Mouse (Mus musculus): ENCODE measurements around the gene Sox10.

Sox10 gene

GRCm38 (mm10) chr15:79155572-79155971 lies 9.5 kb downstream of the Sox10 start:
- DNase-seq (ENCODE audit: low read depth, low spot score) = no peak

- no peak for DNase-seq (ENCODE audit: low read depth, low spot score)
These were observed 12.3 kb downstream of the Sox10 start for GRCm38 (mm10) chr15:79152709-79153108.

- DNase-seq (ENCODE audit: low read depth, low spot score) = peak; percentile 63
These were observed 13.2 kb downstream of the Sox10 start for GRCm38 (mm10) chr15:79151881-79152280.

- peak; percentile 90 for DNase-seq (ENCODE audit: low read depth, low spot score)
These were observed 16.5 kb downstream of the Sox10 start for GRCm38 (mm10) chr15:79148533-79148932.

GRCm38 (mm10) chr15:79145522-79145921 lies 19.5 kb downstream of the Sox10 start:
- no peak for DNase-seq (ENCODE audit: low read depth, low spot score)

GRCm38 (mm10) chr15:79144021-79144420 lies 21.0 kb downstream of the Sox10 start:
- DNase-seq (ENCODE audit: low read depth, low spot score) = no peak

- no peak for DNase-seq (ENCODE audit: low read depth, low spot score)
These were observed 21.7 kb downstream of the Sox10 start for GRCm38 (mm10) chr15:79143316-79143715.

GRCm38 (mm10) chr15:79141566-79141917 lies 23.5 kb downstream of the Sox10 start:
- DNase-seq (ENCODE audit: low read depth, low spot score) = no peak

- DNase-seq (ENCODE audit: low read depth, low spot score) = peak; percentile 98
These were observed 24.0 kb downstream of the Sox10 start, which contains the start of the genes Polr2f and 1700088E04Rik for GRCm38 (mm10) chr15:79140866-79141565. Polr2f (plus strand) TSS chr15:79141009. 1700088E04Rik (minus strand) TSS chr15:79141253.

- no peak for DNase-seq (ENCODE audit: low read depth, low spot score)
These were observed 25.4 kb downstream of the Sox10 start for GRCm38 (mm10) chr15:79139640-79140039.

- no peak for DNase-seq (ENCODE audit: low read depth, low spot score)
These were observed 29.1 kb downstream of the Sox10 start for GRCm38 (mm10) chr15:79135783-79136575.

GRCm38 (mm10) chr15:79135332-79135731 lies 29.7 kb downstream of the Sox10 start:
- DNase-seq (ENCODE audit: low read depth, low spot score) = no peak

GRCm38 (mm10) chr15:79134496-79135270 lies 30.4 kb downstream of the Sox10 start:
- DNase-seq (ENCODE audit: low read depth, low spot score) = no peak

- DNase-seq (ENCODE audit: low read depth, low spot score) = no peak
These were observed 31.8 kb downstream of the Sox10 start for GRCm38 (mm10) chr15:79133191-79133661.

GRCm38 (mm10) chr15:79131442-79131841 lies 33.6 kb downstream of the Sox10 start:
- no peak for DNase-seq (ENCODE audit: low read depth, low spot score)

- no peak for DNase-seq (ENCODE audit: low read depth, low spot score)
These were observed 34.3 kb downstream of the Sox10 start for GRCm38 (mm10) chr15:79130782-79131181.

- no peak for DNase-seq (ENCODE audit: low read depth, low spot score)
These were observed 35.7 kb downstream of the Sox10 start for GRCm38 (mm10) chr15:79129311-79129710.

- no peak for DNase-seq (ENCODE audit: low read depth, low spot score)
These were observed 36.8 kb downstream of the Sox10 start for GRCm38 (mm10) chr15:79128208-79128607.

- DNase-seq (ENCODE audit: low read depth, low spot score) = no peak
These were observed 37.9 kb downstream of the Sox10 start for GRCm38 (mm10) chr15:79127101-79127500.

- peak; percentile 70 for DNase-seq (ENCODE audit: low read depth, low spot score)
These were observed 38.7 kb downstream of the Sox10 start for GRCm38 (mm10) chr15:79126217-79126932.

- DNase-seq (ENCODE audit: low read depth, low spot score) = no peak
These were observed 40.6 kb downstream of the Sox10 start for GRCm38 (mm10) chr15:79124331-79124875.
